Mouse (Mus musculus) testis, adult 2 months (tissue): ENCODE results near the gene Hectd4.

ENCODE experiments used
- CTCF ChIP-seq: fragments of 200-500 bp; IDR thresholded peaks from 2 replicates; pipeline ENCODE4 v1.5.1; 2012; ENCODE audit warnings: low read depth, mild to moderate bottlenecking, inconsistent platforms, low read length, moderate library complexity; ENCODE audit not compliant: control insufficient read depth, insufficient read depth, insufficient replicate concordance
- POLR2A ChIP-seq: fragments of 200-500 bp; IDR thresholded peaks from 2 replicates; pipeline ENCODE4 v1.6.1; 2012; ENCODE audit warnings: low read depth, mild to moderate bottlenecking, inconsistent platforms, low read length, moderate library complexity; ENCODE audit not compliant: control insufficient read depth

DNA sequence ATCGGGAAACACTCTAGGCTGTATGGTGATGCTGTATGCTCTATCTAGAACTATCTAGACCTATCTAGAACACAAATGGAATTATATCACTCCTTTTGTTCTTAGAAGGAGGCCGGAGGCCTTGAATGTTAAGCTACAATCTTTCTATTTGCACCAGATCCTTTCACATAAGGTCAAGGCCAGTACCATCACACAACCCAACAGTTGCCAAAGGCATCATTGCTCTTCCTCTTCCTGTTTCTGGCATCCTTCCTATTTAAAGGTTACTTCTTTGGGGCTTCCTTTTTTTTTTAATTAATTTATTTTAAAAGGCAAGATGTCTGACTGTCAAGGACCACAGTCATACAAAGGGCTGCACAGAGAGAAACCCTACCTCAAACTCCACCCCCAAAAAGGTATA, 22.7 kb upstream of the Hectd4 start:
- TF ChIP-seq CTCF (no peak), POLR2A (no peak)
